Mouse (Mus musculus): ENCODE results near the gene Slc1a7.

The Slc1a7 gene

GRCm38 (mm10) chr4:107966416-107967109 lies 1.6 kb upstream of the Slc1a7 start:
- in situ Hi-C loops (cut with MboI; ENCODE audit: low sequenced_read_pairs) = no loop called here

- in situ Hi-C loops (cut with MboI; ENCODE audit: low sequenced_read_pairs) = no loop called here
Measured at GRCm38 (mm10) chr4:107969781-107970180, 1.6 kb downstream of the Slc1a7 start.

- in situ Hi-C loops (cut with MboI; ENCODE audit: low sequenced_read_pairs) = no loop called here
Measured at GRCm38 (mm10) chr4:107971162-107971561, 3.0 kb downstream of the Slc1a7 start.

DNA sequence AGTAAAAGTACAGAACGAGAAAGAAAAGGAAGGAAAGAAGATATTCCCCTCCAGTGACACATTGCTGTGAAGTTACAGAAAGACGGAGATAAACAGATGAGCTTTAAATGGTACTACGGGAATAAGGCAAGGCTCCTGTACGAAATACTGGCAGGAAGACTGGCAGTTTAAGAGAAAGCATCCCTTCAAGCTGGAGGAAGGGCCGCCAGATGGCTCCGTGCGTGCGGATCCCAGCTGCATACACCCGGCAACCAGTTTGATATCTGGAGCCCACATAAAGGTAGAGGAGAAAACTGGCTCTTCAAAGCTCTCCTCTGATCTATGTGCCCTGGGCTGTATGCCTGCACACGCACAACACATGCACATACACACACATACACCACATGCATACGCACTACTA lies 6.4 kb downstream of the Slc1a7 start:
- in situ Hi-C loops (cut with MboI; ENCODE audit: low sequenced_read_pairs) = no loop called here

- in situ Hi-C loops (cut with MboI; ENCODE audit: low sequenced_read_pairs) = no loop called here
Measured at GRCm38 (mm10) chr4:107975004-107975403, 6.9 kb downstream of the Slc1a7 start.

- in situ Hi-C loops (cut with MboI; ENCODE audit: low sequenced_read_pairs) = no loop called here
Measured at GRCm38 (mm10) chr4:107977593-107977992, 9.5 kb downstream of the Slc1a7 start.

DNA sequence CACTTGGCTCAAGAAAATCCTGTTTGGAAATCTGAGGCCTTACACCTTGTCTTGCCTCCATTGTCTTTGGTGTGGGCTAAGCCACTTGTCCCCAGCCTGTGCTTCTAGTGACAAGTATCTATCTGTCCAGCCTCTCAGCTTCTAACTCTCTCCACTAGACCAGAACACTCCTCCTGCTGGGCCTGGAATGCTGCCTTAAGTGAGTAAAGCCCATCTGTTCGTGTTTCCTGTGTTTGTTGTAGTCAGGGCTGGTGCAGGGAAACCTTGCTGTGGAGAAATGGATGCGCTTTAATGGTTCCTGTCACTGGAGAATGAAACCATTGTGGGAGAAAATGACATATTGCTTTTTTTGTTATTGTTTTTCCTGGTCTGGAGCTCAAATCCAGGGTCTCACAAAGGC lies 11.4 kb downstream of the Slc1a7 start:
- in situ Hi-C loops (cut with MboI; ENCODE audit: low sequenced_read_pairs) = no loop called here

- in situ Hi-C loops (cut with MboI; ENCODE audit: low sequenced_read_pairs) = no loop called here
Measured at GRCm38 (mm10) chr4:107980002-107980600, 12.0 kb downstream of the Slc1a7 start.

DNA sequence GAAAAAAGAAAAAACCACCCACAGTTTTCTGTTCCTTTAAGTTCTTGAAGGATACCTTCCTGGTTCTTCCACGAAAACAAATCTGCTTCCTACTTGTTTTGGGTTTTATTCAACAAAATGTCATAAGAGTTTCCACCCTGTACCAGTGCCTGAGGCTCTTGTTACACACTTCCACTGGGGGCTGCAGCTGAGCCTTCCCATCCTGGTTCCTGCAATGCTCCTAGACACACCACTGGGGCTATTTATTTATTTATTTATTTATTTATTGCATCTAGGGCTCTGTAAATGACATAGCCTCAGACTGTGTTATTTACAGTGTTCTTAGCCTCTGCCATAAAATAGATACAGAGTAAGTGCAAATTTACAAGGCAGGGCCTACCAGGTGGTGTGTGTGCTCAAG lies 15.6 kb downstream of the Slc1a7 start:
- in situ Hi-C loops (cut with MboI; ENCODE audit: low sequenced_read_pairs) = no loop called here

- in situ Hi-C loops (cut with MboI; ENCODE audit: low sequenced_read_pairs) = no loop called here
Measured at GRCm38 (mm10) chr4:107984282-107984981, 16.3 kb downstream of the Slc1a7 start.

DNA sequence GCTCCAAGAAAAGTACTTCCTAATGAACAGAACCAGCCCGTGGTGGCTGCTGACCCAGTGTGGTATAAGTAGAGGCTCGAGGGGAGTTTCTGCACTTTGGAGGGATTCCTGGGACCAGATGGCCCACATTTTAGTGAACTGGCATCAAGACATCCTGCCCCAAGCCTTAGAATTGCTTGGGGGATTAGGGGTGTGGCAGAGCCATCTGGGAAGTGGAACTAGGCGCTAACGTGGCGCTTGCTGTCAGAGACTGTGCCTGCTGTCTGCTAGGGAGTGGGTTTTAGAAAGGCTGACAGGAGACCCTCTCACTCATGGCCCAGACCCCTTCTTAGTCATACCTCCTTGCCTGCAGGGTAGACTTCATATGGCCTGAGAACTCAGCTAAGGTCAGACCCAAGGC lies 17.7 kb downstream of the Slc1a7 start:
- in situ Hi-C loops (cut with MboI; ENCODE audit: low sequenced_read_pairs) = no loop called here

DNA sequence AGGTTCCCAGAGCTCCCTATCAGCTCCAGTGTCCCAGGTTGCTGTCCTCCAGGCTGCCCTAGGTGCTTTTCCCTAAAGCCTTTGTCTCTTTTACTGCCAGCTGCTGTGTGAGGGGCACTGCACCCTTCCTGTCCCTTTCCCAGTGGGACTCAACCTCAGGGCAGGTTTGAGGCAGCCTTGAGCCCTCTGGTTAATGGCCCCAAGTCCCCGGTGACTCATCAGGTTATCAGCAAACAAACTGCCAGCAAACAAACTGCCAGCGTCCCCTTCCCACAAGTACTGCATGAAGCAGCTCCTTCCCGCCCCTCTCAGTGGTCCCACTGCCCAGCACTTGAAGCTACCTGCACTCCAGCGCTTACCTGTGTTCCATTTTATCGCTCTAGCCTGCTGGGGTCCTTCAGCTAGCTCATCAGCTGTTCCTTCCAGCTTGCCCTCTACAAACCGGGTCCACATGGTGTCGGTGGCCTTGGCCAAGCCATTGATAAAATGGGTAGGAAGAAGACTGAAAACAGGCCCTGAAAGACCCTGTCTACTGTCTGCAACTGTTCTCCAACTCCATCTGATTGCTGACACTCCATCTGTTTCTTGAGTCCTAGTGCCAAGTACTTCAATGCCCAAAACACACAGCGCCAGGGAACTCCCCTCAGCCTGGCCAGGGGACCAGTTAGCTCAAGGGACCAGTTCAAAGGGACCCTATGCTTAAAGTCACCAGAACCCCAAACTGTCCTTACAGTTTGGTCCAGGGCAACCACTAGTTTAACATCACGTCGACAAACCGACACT lies 18.4 kb downstream of the Slc1a7 start:
- in situ Hi-C loops (cut with MboI; ENCODE audit: low sequenced_read_pairs) = no loop called here

- in situ Hi-C loops (cut with MboI; ENCODE audit: low sequenced_read_pairs) = no loop called here
Measured at GRCm38 (mm10) chr4:107988931-107989330, 20.8 kb downstream of the Slc1a7 start.

- in situ Hi-C loops (cut with MboI; ENCODE audit: low sequenced_read_pairs) = no loop called here
Measured at GRCm38 (mm10) chr4:107990818-107991217, 22.7 kb downstream of the Slc1a7 start.

GRCm38 (mm10) chr4:107991879-107992278 lies 23.7 kb downstream of the Slc1a7 start:
- in situ Hi-C loops (cut with MboI; ENCODE audit: low sequenced_read_pairs) = no loop called here

GRCm38 (mm10) chr4:107995011-107995410 lies 26.9 kb downstream of the Slc1a7 start:
- in situ Hi-C loops (cut with MboI; ENCODE audit: low sequenced_read_pairs) = no loop called here

DNA sequence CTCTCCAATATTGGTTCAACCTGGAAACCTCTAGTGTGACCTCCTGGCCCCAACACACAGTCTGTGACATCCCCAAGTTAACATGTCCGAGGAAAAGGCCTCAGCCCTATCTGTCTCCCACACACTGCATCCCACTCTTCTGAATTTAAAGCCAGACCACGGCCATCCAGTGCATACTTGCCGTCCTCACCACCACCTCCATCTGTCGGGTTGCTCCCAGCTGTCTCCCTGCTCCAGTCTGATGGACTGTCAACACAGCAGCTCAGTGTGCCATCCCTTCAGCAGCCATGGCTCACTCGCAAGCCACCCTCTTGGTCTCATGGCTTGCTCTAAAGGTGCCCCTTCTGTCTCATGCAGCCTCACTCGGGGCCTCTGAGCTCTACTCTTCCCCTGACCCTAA lies 27.6 kb downstream of the Slc1a7 start:
- in situ Hi-C loops (cut with MboI; ENCODE audit: low sequenced_read_pairs) = no loop called here

DNA sequence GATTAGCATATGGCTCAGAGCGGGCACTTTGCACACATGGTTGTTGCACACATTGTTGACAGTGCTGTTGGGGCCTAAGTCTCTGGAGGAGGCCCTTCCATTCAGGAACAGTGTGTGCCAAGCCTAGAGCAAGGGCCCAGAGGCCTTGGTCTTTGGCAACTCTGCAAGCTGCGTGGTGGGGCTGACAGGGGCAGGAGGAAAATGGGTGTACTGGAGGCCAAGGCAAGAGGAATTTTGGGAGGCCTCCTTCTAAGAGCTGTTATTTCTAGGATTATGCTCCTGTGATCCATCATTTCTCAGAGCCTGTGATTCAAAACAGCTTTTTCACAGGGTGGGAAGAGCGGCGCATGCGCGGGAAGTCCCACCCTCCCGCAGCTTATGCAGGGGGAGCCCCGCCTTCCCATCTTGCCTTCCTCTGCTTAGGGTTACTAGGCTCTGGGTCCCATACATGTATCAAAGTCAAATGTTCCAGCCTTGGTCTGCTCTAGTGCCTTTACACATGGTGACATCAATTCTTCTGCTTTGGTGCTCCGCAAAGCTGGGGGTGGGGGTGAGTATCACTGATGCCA lies 28.4 kb downstream of the Slc1a7 start:
- in situ Hi-C loops (cut with MboI; ENCODE audit: low sequenced_read_pairs) = no loop called here

- in situ Hi-C loops (cut with MboI; ENCODE audit: low sequenced_read_pairs) = no loop called here
Measured at GRCm38 (mm10) chr4:107998641-107999332, 30.7 kb downstream of the Slc1a7 start.

- in situ Hi-C loops (cut with MboI; ENCODE audit: low sequenced_read_pairs) = no loop called here
Measured at GRCm38 (mm10) chr4:107999380-107999779, 31.2 kb downstream of the Slc1a7 start.
